Mouse (Mus musculus) neural tube, embryonic 10.5 days (tissue): Measurements from ENCODE around the gene Fermt2.

Experiments used
- DNase-seq: peaks from one replicate; pipeline ENCODE4 v3.0.0-alpha.2; 2017; ENCODE audit warnings: low spot score; ENCODE audit errors: extremely low spot score

The Fermt2 gene

GRCm38 (mm10) chr14:45438931-45439275 is 91.0 kb downstream of the Fermt2 start:
- DNase-seq: no peak

- no peak for DNase-seq
Measured at GRCm38 (mm10) chr14:45438250-45438930, 91.5 kb downstream of the Fermt2 start.

DNA sequence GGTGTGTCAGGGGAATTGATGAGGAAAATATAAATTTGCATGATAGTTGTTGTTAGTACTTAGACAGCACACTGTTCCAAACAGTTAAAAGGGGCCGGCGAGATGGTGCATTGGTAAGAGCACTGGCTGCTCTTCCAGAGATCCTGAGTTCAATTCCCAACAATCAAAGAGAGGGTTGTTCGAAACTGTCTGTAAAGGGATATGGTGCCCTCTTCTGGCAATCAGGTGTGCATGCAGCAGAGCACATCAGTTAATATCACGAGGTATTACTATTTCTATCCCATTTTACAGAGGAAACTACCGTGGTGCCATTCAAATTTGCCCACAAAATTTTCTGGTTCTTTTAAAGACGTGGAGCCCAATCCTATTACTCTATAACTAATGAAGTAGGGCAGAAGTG is 95.7 kb downstream of the Fermt2 start:
- DNase-seq: no peak

GRCm38 (mm10) chr14:45432003-45432402 is 97.9 kb downstream of the Fermt2 start:
- DNase-seq: no peak

DNA sequence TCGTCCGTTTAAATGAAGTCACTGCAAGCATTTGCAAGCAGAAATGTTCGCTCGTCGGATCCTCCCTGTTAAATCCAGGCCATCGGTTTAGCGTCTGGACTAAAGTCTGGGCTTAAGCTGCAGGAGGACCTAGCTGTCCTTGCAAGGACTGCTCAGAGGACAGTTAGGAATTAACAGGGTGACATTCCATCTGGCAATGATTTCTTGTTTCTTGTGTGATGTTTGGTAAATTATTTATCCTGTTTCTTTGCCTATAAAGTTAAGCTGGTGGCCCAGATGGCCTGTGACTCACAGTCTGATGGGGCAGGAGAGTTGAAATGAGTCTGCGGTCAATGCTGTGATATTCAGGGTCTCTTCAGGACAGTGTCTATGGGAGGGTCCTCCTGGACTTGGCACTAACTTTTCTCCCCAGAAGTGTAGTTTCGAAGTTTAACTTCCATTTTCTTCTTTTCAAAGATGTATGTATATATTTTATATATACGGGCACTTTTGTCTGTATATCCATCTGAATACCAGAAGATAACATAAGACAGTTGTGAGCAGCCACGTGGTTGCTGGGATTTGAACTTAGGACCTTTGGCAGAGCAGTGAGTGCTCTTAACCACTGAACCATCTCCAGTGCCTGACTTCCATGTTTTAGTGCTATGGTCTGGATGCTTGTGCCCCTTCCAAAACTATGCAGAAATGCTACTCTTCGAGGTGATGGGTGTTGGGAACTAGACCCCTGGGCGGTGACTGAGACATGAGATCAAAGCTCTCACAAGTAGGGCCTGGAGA is 99.7 kb downstream of the Fermt2 start:
- DNase-seq: no peak

DNA sequence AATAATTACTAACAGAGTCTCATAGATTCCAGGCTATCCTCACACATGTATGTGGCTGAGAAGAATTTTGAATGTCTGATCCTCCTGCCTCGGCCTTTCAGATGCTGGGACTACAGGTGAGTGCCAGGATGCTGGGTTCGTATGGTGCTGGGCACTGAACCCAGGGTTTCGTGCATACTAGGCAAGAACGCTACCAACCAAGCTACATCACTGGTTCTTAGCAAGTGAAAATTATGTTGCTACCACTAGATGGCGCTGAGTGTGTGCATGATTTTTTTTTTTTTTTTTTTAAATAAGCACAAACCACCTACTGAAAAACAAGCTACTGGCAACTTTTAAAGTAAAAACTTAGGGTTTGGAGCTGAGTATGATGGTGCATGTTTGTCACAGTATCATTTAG is 106.7 kb downstream of the Fermt2 start:
- DNase-seq: no peak

DNA sequence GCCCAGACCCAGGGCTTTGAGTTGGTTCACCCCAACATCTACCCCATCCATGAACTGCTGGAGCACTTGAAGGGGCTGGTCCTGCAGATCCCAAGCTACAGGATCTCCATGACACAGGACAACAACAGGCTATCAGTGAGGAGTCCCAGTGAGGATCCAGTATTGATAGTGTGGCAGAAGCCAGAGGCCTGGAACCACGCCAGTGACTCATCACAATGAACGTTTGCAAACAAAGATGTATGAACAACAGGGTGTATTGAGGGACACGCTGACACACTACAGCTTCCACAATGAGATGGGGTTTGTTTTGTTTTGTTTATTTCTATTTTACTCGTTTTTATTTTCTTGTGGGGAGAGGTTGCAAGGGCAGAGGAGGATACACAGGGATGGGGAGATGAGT is 107.5 kb downstream of the Fermt2 start:
- no peak for DNase-seq

- DNase-seq: no peak
Measured at GRCm38 (mm10) chr14:45419323-45419722, 110.6 kb downstream of the Fermt2 start.

- no peak for DNase-seq
Measured at GRCm38 (mm10) chr14:45418553-45418952, 111.4 kb downstream of the Fermt2 start.

- DNase-seq: no peak
Measured at GRCm38 (mm10) chr14:45416265-45416664, 113.7 kb downstream of the Fermt2 start.
